Mouse (Mus musculus): ENCODE data around the gene Gm266.

The Gm266 gene

GRCm38 (mm10) chr12:111434745-111435327, 50.8 kb downstream of the Gm266 start:
- DNase-seq (ENCODE audit: low spot score) = no peak

Measured in layer of hippocampus, adult 9-10 months (tissue).